ENCODE assay signal across 22 mouse cellular contexts in the genomic region with DNA sequence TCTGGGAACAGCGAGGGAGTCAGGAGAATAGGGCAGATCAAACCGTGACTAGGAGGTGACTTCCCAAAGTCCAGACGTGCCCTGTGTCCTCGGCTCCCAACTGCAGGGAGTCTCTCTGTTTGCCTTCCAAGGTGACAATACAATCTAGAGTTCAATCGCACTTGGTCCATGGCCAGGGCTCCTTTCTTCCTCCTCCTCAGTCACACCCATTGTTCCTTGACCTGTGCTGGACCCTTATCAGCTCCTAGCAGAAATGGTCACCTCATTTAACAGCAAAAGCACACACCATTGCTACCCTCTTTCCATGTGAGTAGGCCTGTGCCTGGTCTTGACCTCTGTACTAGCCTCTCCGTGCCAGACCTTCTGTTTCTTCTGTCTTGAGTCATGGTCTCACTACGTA.
A peak's percentile ranks its signal among the peaks of the same experiment; 100 is the strongest.
DNase-seq lines count a peak whose midpoint lies in the region; ATAC-seq and TF ChIP-seq lines count a peak whose summit lies in the region.
"Had no signal": no experiment of that assay in that cellular context is flagged by ENCODE, and none has a peak within 500 bp of the region (broad histone marks: within the 10 kb centered on the region; RNA-seq: fewer than 3 reads in every experiment).

No protein-coding gene starts in this region.

- no peak overlapping the region for H3K9ac ChIP-seq in forebrain, embryonic 11.5 days (ENCODE audit: low read length)
- no peak overlapping the region for H3K9ac ChIP-seq in stomach, postnatal 0 days (ENCODE audit: low read length)
- H3K9ac ChIP-seq: embryonic facial prominence, embryonic 12.5 days; forebrain, embryonic 13.5 days; forebrain, embryonic 15.5 days had no signal

- no peak overlapping the region for H3K4me2 ChIP-seq in forebrain, embryonic 11.5 days (ENCODE audit: low read depth, low read length, severe bottlenecking)
- no peak overlapping the region for H3K4me2 ChIP-seq in stomach, postnatal 0 days (replicated peaks; ENCODE audit: low read depth)
- H3K4me2 ChIP-seq: embryonic facial prominence, embryonic 12.5 days; forebrain, embryonic 13.5 days; forebrain, embryonic 15.5 days had no signal

- H3K36me3 ChIP-seq in forebrain, embryonic 11.5 days (ENCODE audit: control insufficient read depth, insufficient read depth, low read length), result no peaks in the 10 kb centered on the region
- no peaks in the 10 kb centered on the region for H3K36me3 ChIP-seq in forebrain, embryonic 10.5 days (replicated peaks)
- no peaks in the 10 kb centered on the region; the same call in 1 of the 2 replicates for H3K36me3 ChIP-seq in heart, embryonic 10.5 days
- no peaks in the 10 kb centered on the region for H3K36me3 ChIP-seq in stomach, postnatal 0 days (ENCODE audit: control insufficient read depth, insufficient read depth, low read length)
- H3K36me3 ChIP-seq: embryonic facial prominence, embryonic 10.5 days; embryonic facial prominence, embryonic 12.5 days; forebrain, embryonic 15.5 days; G1E had no signal

- no peaks in the 10 kb centered on the region for H3K27me3 ChIP-seq in forebrain, embryonic 11.5 days (ENCODE audit: control insufficient read depth, insufficient read depth, low read length)
- no peaks in the 10 kb centered on the region for H3K27me3 ChIP-seq in forebrain, embryonic 10.5 days (ENCODE audit: poor library complexity, severe bottlenecking)
- no peaks in the 10 kb centered on the region for H3K27me3 ChIP-seq in heart, embryonic 10.5 days (ENCODE audit: insufficient read depth, poor library complexity, severe bottlenecking)
- no peaks in the 10 kb centered on the region for H3K27me3 ChIP-seq in stomach, postnatal 0 days (ENCODE audit: control insufficient read depth, insufficient read depth, low read length)
- H3K27me3 ChIP-seq: embryonic facial prominence, embryonic 12.5 days; forebrain, embryonic 13.5 days; forebrain, embryonic 15.5 days; Patski had no signal

- peak; percentile 6 for DNase-seq in forebrain, embryonic 11.5 days (ENCODE audit: low spot score)
- no peak for DNase-seq in forebrain, embryonic 10.5 days (ENCODE audit: extremely low spot score, low spot score)
- DNase-seq in heart, adult 8-10 months (ENCODE audit: low spot score), result peak; percentile 18
- no peak for DNase-seq in heart, embryonic 10.5 days (ENCODE audit: low spot score)
- DNase-seq in large intestine, adult 2 months (ENCODE audit: low read depth, low spot score), result peak; percentile 52
- peak; percentile 34 for DNase-seq in stomach, postnatal 0 days (ENCODE audit: low spot score)
- no peak for DNase-seq in left cerebral cortex, adult 9 months (ENCODE audit: low spot score in 2 of 2)
- DNase-seq: adrenal gland, adult 8-10 months; B cell, adult 2 months; cerebellum, adult 11-12 months; cerebellum, adult 2 months; cerebellum, adult 9-10 months; cerebellum, postnatal 10 days; cerebellum, postnatal 25 days had no signal

- no peak overlapping the region for H3K4me3 ChIP-seq in forebrain, embryonic 11.5 days (ENCODE audit: low read depth, low read length)
- H3K4me3 ChIP-seq in forebrain, embryonic 10.5 days, result no peak overlapping the region
- H3K4me3 ChIP-seq in heart, embryonic 10.5 days, result no peak overlapping the region
- H3K4me3 ChIP-seq in stomach, postnatal 0 days (ENCODE audit: low read depth, low read length), result no peak overlapping the region
- H3K4me3 ChIP-seq: embryonic facial prominence, embryonic 10.5 days; embryonic facial prominence, embryonic 12.5 days; forebrain, embryonic 13.5 days; forebrain, embryonic 15.5 days had no signal

- no peak for ATAC-seq in forebrain, embryonic 11.5 days (replicated peaks; ENCODE audit: low FRiP score)
- peak; percentile 36; the same call in 1 of the 2 replicates for ATAC-seq in stomach, postnatal 0 days (ENCODE audit: low FRiP score, low TSS enrichment)
- ATAC-seq: activated CD4-positive, CD25-positive, alpha-beta regulatory T cell, adult 4 months; CD4-positive, CD25-positive, alpha-beta regulatory T cell, adult 4 months; forebrain, embryonic 13.5 days; forebrain, embryonic 15.5 days; Patski had no signal

- no peaks in the 10 kb centered on the region for H3K4me1 ChIP-seq in forebrain, embryonic 11.5 days (replicated peaks; ENCODE audit: control insufficient read depth, insufficient read depth, low read length)
- H3K4me1 ChIP-seq in forebrain, embryonic 10.5 days, result no peaks in the 10 kb centered on the region
- H3K4me1 ChIP-seq in heart, embryonic 10.5 days, result peaks cover 12% of the 10 kb centered on the region
- no peaks in the 10 kb centered on the region for H3K4me1 ChIP-seq in stomach, postnatal 0 days (replicated peaks; ENCODE audit: control insufficient read depth, insufficient read depth)
- H3K4me1 ChIP-seq: embryonic facial prominence, embryonic 10.5 days; embryonic facial prominence, embryonic 12.5 days; forebrain, embryonic 13.5 days; forebrain, embryonic 15.5 days had no signal

- no peak for TF ChIP-seq EP300 in stomach, postnatal 0 days (optimal IDR thresholded peaks at IDR 0.05)

- TF ChIP-seq CTCF in stomach, postnatal 0 days (IDR thresholded peaks at IDR 0.05; ENCODE audit: low read depth), result no peak

- no peaks in the 10 kb centered on the region for H3K9me3 ChIP-seq in forebrain, embryonic 11.5 days (ENCODE audit: control insufficient read depth, low read length)
- no peaks in the 10 kb centered on the region for H3K9me3 ChIP-seq in forebrain, embryonic 10.5 days
- H3K9me3 ChIP-seq in heart, embryonic 10.5 days, result no peaks in the 10 kb centered on the region
- H3K9me3 ChIP-seq in stomach, postnatal 0 days (ENCODE audit: control insufficient read depth, low read length), result no peaks in the 10 kb centered on the region
- H3K9me3 ChIP-seq: embryonic facial prominence, embryonic 10.5 days; embryonic facial prominence, embryonic 12.5 days; forebrain, embryonic 13.5 days; forebrain, embryonic 15.5 days had no signal

- 92% methylated on average over 7 of the region's 7 CpGs for WGBS in forebrain, embryonic 11.5 days
- 92% methylated on average over 7 of the region's 7 CpGs for WGBS in forebrain, embryonic 10.5 days
- WGBS in heart, embryonic 10.5 days, result 64% methylated on average over 7 of the region's 7 CpGs
- WGBS in large intestine, adult 2 months, result 54% methylated on average over 7 of the region's 7 CpGs
- WGBS in stomach, postnatal 0 days, result 68% methylated on average over 7 of the region's 7 CpGs

- no peak overlapping the region for H3K27ac ChIP-seq in forebrain, embryonic 11.5 days (ENCODE audit: low read depth, low read length)
- no peak overlapping the region for H3K27ac ChIP-seq in forebrain, embryonic 10.5 days
- H3K27ac ChIP-seq in heart, embryonic 10.5 days, result no peak overlapping the region
- H3K27ac ChIP-seq in stomach, postnatal 0 days (replicated peaks), result no peak overlapping the region
- H3K27ac ChIP-seq: embryonic facial prominence, embryonic 10.5 days; embryonic facial prominence, embryonic 12.5 days; forebrain, embryonic 13.5 days; forebrain, embryonic 15.5 days had no signal

Comparison
In these comparisons a context has a peak if more than half of its experiments do, and no peak if none do; other contexts are left out.
1. DNase-seq: peak in forebrain, embryonic 11.5 days (single experiment), heart, adult 8-10 months (single experiment), large intestine, adult 2 months (single experiment) and stomach, postnatal 0 days (single experiment); none in forebrain, embryonic 10.5 days (single experiment), heart, embryonic 10.5 days (single experiment) and left cerebral cortex, adult 9 months (0 of 2).